Mouse (Mus musculus) neural tube, embryonic 15.5 days (tissue): ENCODE data around the gene Nudt19. TPM values are rescaled to one million over a fixed set of nuclear protein-coding genes. Genes with fewer than 3 reads are reported as not detected.
"Not testable (repeated sequence)": the region's sequence is repeated elsewhere in the genome, so short reads cannot be mapped to it uniquely, and the experiment has no call there.

ENCODE experiments used
- ATAC-seq: fragments of 200-750 bp; cut with Nextera tagmentation; 2 replicates; pipeline ENCODE4 v1.8.0; 2017; ENCODE audit warnings: mild to moderate bottlenecking, moderate TSS enrichment, moderate library complexity; ENCODE audit not compliant: low FRiP score
- H3K27ac ChIP-seq: fragments of 300-500 bp; sonication (generic); replicated peaks from 2 replicates; pipeline ENCODE4 v1.5.1; 2015; ENCODE audit warnings: mild to moderate bottlenecking, inconsistent platforms
- H3K27me3 ChIP-seq: fragments of 300-500 bp; sonication (generic); replicated peaks from 2 replicates; pipeline ENCODE4 v1.6.1; 2015; ENCODE audit warnings: inconsistent platforms
- H3K36me3 ChIP-seq: fragments of 300-500 bp; sonication (generic); 2 replicates; pipeline ENCODE4 v1.6.1; 2015; ENCODE audit warnings: inconsistent platforms
- H3K4me1 ChIP-seq: fragments of 300-500 bp; sonication (generic); 2 replicates; pipeline ENCODE4 v1.6.1; 2015; ENCODE audit warnings: inconsistent platforms
- H3K4me2 ChIP-seq: fragments of 300-500 bp; sonication (generic); 2 replicates; pipeline ENCODE4 v1.6.1; 2015; ENCODE audit warnings: inconsistent platforms, mild to moderate bottlenecking, moderate library complexity
- H3K4me3 ChIP-seq: fragments of 300-500 bp; sonication (generic); replicated peaks from 2 replicates; pipeline ENCODE4 v1.5.1; 2015; ENCODE audit warnings: mild to moderate bottlenecking, inconsistent platforms
- H3K9ac ChIP-seq: fragments of 300-500 bp; sonication (generic); replicated peaks from 2 replicates; pipeline ENCODE4 v1.6.1; 2015; ENCODE audit warnings: mild to moderate bottlenecking, inconsistent platforms
- H3K9me3 ChIP-seq: fragments of 300-500 bp; sonication (generic); replicated peaks from 2 replicates; pipeline ENCODE4 v1.6.1; 2016; ENCODE audit warnings: inconsistent platforms
- WGBS: fragments of 180-500 bp; shearing (Covaris S2); methylation state at CpG from one replicate; pipeline ENCODE4 v1.1.7; 2015; ENCODE audit warnings: mixed read lengths; 5-methylcytosine and 5-hydroxymethylcytosine counted together
- polyA plus RNA-seq: library from polyadenylated mRNA; unstranded; fragments of >200 nt; fragmentation: Nextera tagmentation; extraction: Ambion mirVana; gene quantifications from 2 replicates; pipeline ENCODE4 v1.2.1, GENCODE M21; 2015

Gene Nudt19
- polyA plus RNA-seq, 1 experiment from 2014 or later = 123 TPM

DNA sequence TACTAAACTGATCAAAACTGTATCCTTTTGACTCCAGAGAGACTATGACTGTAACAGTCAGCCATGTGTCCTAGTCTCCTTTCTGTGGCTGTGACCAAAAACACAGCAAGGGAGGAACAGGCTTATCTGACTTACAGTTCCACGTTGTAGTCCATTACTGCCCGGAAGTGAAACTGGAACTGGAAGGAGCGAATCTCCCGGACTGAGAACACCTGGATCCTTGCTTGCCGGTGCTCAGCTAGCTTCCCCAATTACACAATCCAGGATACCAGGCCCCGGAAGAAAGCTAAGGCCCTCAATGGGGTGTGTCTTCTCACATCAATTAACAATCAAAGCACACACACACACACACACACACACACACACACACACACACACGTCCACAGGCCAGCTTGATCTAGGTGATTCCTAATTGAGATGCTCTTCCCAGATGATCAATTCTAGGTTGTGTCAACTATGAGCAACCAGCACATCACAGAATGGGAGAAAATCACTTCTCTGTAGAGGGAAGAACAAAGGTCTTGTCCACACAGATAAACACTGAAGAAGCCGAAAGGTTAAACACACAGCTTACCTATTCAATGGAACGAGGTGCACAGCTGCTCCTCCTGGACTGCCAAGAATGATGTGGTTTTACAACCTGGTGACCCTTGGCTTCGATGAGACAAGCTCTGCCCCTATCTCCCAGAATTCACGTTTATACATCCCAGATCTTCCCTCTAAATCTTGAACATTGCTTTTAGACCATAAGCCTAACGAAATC lies 20.2 kb downstream of the Nudt19 start:
- no peaks in the 10 kb centered on the region for H3K4me1 ChIP-seq
- no peaks in the 10 kb centered on the region for H3K27me3 ChIP-seq
- WGBS = 84% methylated on average over 12 of the region's 12 CpGs
- no peak overlapping the region for H3K27ac ChIP-seq
- H3K36me3 ChIP-seq = no peaks in the 10 kb centered on the region
- no peak overlapping the region for H3K4me3 ChIP-seq
- no peak overlapping the region for H3K4me2 ChIP-seq
- no peak for ATAC-seq
- peaks cover 4% of the 10 kb centered on the region; the same call in 1 of the 2 replicates for H3K9me3 ChIP-seq
- H3K9ac ChIP-seq = no peak overlapping the region

DNA sequence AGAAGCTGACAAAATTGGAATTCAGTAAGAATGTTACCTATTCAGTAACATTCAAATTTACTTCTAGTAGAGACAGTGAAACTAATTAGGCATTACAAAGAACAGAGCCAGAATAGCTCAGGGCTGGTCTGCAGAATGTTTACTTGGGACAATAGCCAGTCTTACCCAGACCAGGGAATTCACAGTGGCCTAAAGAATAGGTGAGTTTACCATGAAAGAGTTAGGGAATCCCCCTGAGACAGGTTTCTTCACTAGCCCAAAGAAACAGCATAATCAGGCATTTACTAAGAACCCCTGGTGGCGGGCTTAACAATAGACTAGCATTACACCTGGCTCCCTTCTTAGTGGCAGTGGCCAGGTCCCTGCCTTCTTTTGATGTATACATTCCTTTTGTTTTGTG lies 25.6 kb downstream of the Nudt19 start:
- WGBS = 61% methylated on average over 1 of the region's 1 CpGs
- H3K9me3 ChIP-seq, H3K4me1 ChIP-seq, H3K27ac ChIP-seq, H3K27me3 ChIP-seq, H3K9ac ChIP-seq, H3K4me2 ChIP-seq, ATAC-seq, H3K4me3 ChIP-seq, H3K36me3 ChIP-seq: not testable (repeated sequence)

DNA sequence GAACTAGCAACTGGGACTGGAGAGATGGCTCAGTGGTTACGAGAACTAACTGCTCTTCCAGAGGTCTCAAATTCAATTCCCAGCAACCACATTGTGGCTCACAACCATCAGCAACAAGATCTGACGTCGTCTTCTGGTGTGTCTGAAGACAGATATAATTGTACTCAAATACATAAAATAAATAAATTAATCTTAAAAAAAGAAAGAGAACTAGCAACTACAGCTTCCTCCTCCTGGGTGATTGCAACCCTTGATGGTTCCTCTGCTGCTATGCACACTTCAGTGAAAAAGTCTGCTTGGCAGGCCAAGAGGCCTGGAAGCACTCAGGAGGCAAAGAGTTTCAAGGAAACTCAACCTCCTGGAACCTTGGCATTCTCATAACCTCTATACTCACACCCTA lies 26.1 kb downstream of the Nudt19 start:
- Histone ChIP-seq H3K9ac (no peak overlapping the region), H3K27me3 (no peaks in the 10 kb centered on the region), H3K9me3 (peaks cover 1% of the 10 kb centered on the region; the same call in 1 of the 2 replicates), H3K36me3 (no peaks in the 10 kb centered on the region), H3K27ac (no peak overlapping the region), H3K4me2 (no peak overlapping the region), H3K4me1 (no peaks in the 10 kb centered on the region), H3K4me3 (no peak overlapping the region)
- WGBS = 79% methylated on average over 3 of the region's 3 CpGs
- ATAC-seq = no peak

DNA sequence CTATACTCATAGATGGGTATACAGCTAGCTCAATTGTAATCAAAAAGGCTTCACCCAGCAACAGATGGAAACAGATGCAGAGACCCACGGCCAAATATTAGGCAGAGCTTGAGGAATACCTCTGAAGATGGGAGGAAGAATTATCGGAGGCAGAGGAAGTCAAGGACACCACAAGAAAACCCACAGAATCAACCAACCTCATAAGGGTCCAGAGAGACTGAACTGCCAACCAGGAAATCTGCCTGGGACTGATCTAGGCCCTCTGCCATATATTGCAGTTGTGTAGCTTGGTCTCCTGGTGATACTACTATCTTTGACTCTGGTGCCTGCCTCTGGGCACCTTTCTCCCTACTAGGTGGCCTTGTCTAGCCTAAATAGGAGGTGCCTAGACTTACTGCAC lies 29.3 kb downstream of the Nudt19 start:
- no peak overlapping the region for H3K27ac ChIP-seq
- H3K9me3 ChIP-seq = no peaks in the 10 kb centered on the region
- no peaks in the 10 kb centered on the region for H3K4me1 ChIP-seq
- H3K9ac ChIP-seq = no peak overlapping the region
- H3K4me2 ChIP-seq = no peak overlapping the region
- 87% methylated on average over 2 of the region's 2 CpGs for WGBS
- H3K36me3 ChIP-seq = no peaks in the 10 kb centered on the region
- H3K4me3 ChIP-seq = no peak overlapping the region
- no peak for ATAC-seq
- H3K27me3 ChIP-seq = no peaks in the 10 kb centered on the region

DNA sequence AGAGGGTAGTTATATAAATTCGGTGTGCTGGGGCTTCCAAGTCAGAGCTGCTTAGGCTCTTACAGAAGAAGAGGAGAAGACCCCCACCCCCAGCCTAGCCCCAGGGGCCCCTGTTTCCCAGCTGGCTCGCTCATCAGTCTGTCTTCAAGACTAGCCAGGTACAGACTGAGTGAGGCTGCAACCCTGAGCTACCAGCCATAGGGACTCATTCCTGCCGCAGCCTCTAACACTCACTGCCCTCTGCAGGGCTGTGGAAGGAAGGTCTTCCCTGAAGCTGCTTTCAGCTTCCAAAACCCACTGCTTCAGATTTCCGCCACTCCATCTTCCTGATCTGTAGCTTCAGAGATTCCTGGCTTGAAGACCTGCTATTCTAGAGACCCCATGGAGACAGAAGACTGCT lies 54.1 kb downstream of the Nudt19 start:
- 29% methylated on average over 4 of the region's 4 CpGs for WGBS
- Histone ChIP-seq H3K36me3 (no peaks in the 10 kb centered on the region), H3K27ac (no peak overlapping the region), H3K9ac (no peak overlapping the region), H3K9me3 (no peaks in the 10 kb centered on the region), H3K27me3 (no peaks in the 10 kb centered on the region), H3K4me2 (no peak overlapping the region), H3K4me3 (no peak overlapping the region), H3K4me1 (0 out of 2 replicates have a peak, but pooled peaks cover 3% of the 10 kb centered on the region)
- peak; percentile 57; the same call in 1 of the 2 replicates for ATAC-seq

DNA sequence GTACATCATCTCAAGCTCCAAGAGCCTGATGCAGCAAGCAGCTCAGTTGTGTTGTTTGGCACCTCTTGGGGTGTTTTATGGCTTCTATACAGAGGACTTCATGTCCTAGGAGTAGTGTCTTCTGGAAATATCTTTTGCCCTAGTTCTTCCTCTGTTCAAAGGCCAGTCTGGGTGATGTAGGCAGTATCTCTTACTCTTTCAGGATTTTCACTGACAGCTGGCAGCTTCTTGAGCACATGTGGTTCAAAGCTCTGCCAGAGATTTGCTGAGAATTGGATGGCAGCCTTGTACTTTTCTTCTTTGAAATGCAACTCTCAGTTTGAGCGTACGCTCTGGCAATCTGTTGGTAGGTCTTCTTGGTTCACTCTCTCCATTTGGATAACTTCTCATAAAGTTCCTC lies 58.6 kb downstream of the Nudt19 start:
- no peaks in the 10 kb centered on the region for H3K27me3 ChIP-seq
- no peak overlapping the region for H3K4me3 ChIP-seq
- H3K9ac ChIP-seq = no peak overlapping the region
- no peak overlapping the region for H3K4me2 ChIP-seq
- ATAC-seq = no peak
- no peak overlapping the region for H3K27ac ChIP-seq
- H3K36me3 ChIP-seq = no peaks in the 10 kb centered on the region
- 0 out of 2 replicates have a peak, but pooled peaks cover 3% of the 10 kb centered on the region for H3K4me1 ChIP-seq
- H3K9me3 ChIP-seq = no peaks in the 10 kb centered on the region
- WGBS = 95% methylated on average over 2 of the region's 2 CpGs

Other genes starting within 250 kb of the Nudt19 start
- 18.8 and 19.3 TPM in 2 replicates for gene Gpatch1, start 237.9 kb downstream of the Nudt19 start, polyA plus RNA-seq
- gene Rhpn2, start 222.1 kb downstream of the Nudt19 start, polyA plus RNA-seq = 4.6 and 9.2 TPM in 2 replicates
- gene Faap24, start 159.5 kb downstream of the Nudt19 start, polyA plus RNA-seq = 14.9 and 17.3 TPM in 2 replicates
- gene Cep89, start 159.3 kb downstream of the Nudt19 start, polyA plus RNA-seq = 28.4 and 35.1 TPM in 2 replicates
- 1.3 TPM in 1 of 2 replicates, not detected in the other for gene Slc7a9, start 107.5 kb downstream of the Nudt19 start, polyA plus RNA-seq
- gene Tdrd12, start 18.6 kb downstream of the Nudt19 start, polyA plus RNA-seq = 0.59 and 0.87 TPM in 2 replicates
- gene Rgs9bp, start 29.3 kb upstream of the Nudt19 start, polyA plus RNA-seq = 0.14 and 0.17 TPM in 2 replicates
- 16.8 and 21.3 TPM in 2 replicates for gene Ankrd27, start 29.9 kb upstream of the Nudt19 start, polyA plus RNA-seq
- gene Pdcd5, start 91.2 kb upstream of the Nudt19 start, polyA plus RNA-seq = 245 and 246 TPM in 2 replicates
- 42.1 and 44.6 TPM in 2 replicates for gene Dpy19l3, start 198.2 kb upstream of the Nudt19 start, polyA plus RNA-seq
- gene Zfp507, start 246.7 kb upstream of the Nudt19 start, polyA plus RNA-seq = 12.9 and 13.9 TPM in 2 replicates